Mouse (Mus musculus): Measurements from ENCODE around the gene Pax5. TPM values are rescaled to one million over a fixed set of nuclear protein-coding genes. Genes with fewer than 3 reads are reported as not detected.

The Pax5 gene
- 7.8 and 12.9 TPM in 2 replicates for polyA plus RNA-seq (2012; rRNA removed)

GRCm38 (mm10) chr4:44709740-44710700, at the start of gene Pax5:
Pax5 (minus strand) TSS chr4:44710487.

GRCm38 (mm10) chr4:44755553-44756133, 45.4 kb upstream of the Pax5 start, which contains the start of gene Zcchc7:
Zcchc7 (plus strand) TSS chr4:44755877.

Other genes starting within 250 kb of the Pax5 start
- 26.1 and 33.5 TPM in 2 replicates for gene Zcchc7, start 45.4 kb upstream of the Pax5 start, polyA plus RNA-seq (2012; rRNA removed)

Measured in central nervous system, embryonic 11.5 days (tissue).